Mouse (Mus musculus) limb, embryonic 14.5 days (tissue): ENCODE results near the gene Acsl1. TPM values are rescaled to one million over a fixed set of nuclear protein-coding genes. Genes with fewer than 3 reads are reported as not detected.

Source experiments
- ATAC-seq: fragments of 200-750 bp; cut with Nextera tagmentation; 2 replicates; pipeline ENCODE4 v1.8.0; 2017; ENCODE audit warnings: low read depth, moderate number of reproducible peaks, moderate TSS enrichment; ENCODE audit not compliant: low FRiP score
- DNase-seq: peaks from one replicate; pipeline ENCODE4 v3.0.0-alpha.2; 2015; ENCODE audit warnings: low spot score
- H3K27ac ChIP-seq: fragments of 300-500 bp; sonication (generic); replicated peaks from 2 replicates; pipeline ENCODE4 v1.5.1; 2014; ENCODE audit warnings: low read depth, mild to moderate bottlenecking, low read length, moderate library complexity, mixed read lengths
- H3K27me3 ChIP-seq: fragments of 300-500 bp; sonication (generic); 2 replicates; pipeline ENCODE4 v1.6.1; 2014; ENCODE audit warnings: low read length, mixed read lengths; ENCODE audit not compliant: control insufficient read depth, insufficient read depth
- H3K36me3 ChIP-seq: fragments of 300-500 bp; sonication (generic); 2 replicates; pipeline ENCODE4 v1.6.1; 2014; ENCODE audit warnings: mild to moderate bottlenecking, low read length, moderate library complexity, mixed read lengths; ENCODE audit not compliant: control insufficient read depth, insufficient read depth
- H3K4me1 ChIP-seq: fragments of 300-500 bp; sonication (generic); 2 replicates; pipeline ENCODE4 v1.6.1; 2014; ENCODE audit warnings: antibody characterized with exemption, low read length, mixed read lengths; ENCODE audit not compliant: control insufficient read depth, insufficient read depth
- H3K4me2 ChIP-seq: fragments of 300-500 bp; sonication (generic); replicated peaks from 2 replicates; pipeline ENCODE4 v1.6.1; 2014; ENCODE audit warnings: low read depth, mild to moderate bottlenecking, low read length, moderate library complexity; ENCODE audit not compliant: severe bottlenecking
- H3K4me3 ChIP-seq: fragments of 300-500 bp; sonication (generic); replicated peaks from 2 replicates; pipeline ENCODE4 v1.5.1; 2014; ENCODE audit warnings: low read length
- H3K9ac ChIP-seq: fragments of 300-500 bp; sonication (generic); 2 replicates; pipeline ENCODE4 v1.6.1; 2014; ENCODE audit warnings: mild to moderate bottlenecking, low read depth, low read length, moderate library complexity; ENCODE audit not compliant: severe bottlenecking
- H3K9me3 ChIP-seq: fragments of 300-500 bp; sonication (generic); 2 replicates; pipeline ENCODE4 v1.6.1; 2016; ENCODE audit warnings: low read length; ENCODE audit not compliant: control insufficient read depth
- POLR2A ChIP-seq: fragments of 200-500 bp; IDR thresholded peaks from 2 replicates; pipeline ENCODE4 v1.8.0; 2012; ENCODE audit warnings: inconsistent platforms, mild to moderate bottlenecking, moderate library complexity, borderline replicate concordance; ENCODE audit not compliant: insufficient read depth, insufficient read length; ENCODE audit errors: extremely low read depth
- WGBS: fragments of 180-500 bp; shearing (Covaris S2); extraction: QIAGEN DNeasy Blood & Tissue Kit; methylation state at CpG from one replicate; pipeline ENCODE4 v1.1.7; 2014; 5-methylcytosine and 5-hydroxymethylcytosine counted together
- polyA plus RNA-seq, 2 experiments: library from polyadenylated mRNA; depleted of rRNA in 1 of 2; stranded (reverse) in 1 of 2; unstranded in 1 of 2; fragments of >200 nt; fragmentation: Nextera tagmentation in 1 of 2; extraction: Ambion mirVana in 1 of 2; gene quantifications; 2 replicates each; pipeline versions ENCODE4 v1.2.1 to v1.2.3; 2012 to 2014

The Acsl1 gene
- polyA plus RNA-seq, 2 experiments = 20.7 to 33.9 TPM

DNA sequence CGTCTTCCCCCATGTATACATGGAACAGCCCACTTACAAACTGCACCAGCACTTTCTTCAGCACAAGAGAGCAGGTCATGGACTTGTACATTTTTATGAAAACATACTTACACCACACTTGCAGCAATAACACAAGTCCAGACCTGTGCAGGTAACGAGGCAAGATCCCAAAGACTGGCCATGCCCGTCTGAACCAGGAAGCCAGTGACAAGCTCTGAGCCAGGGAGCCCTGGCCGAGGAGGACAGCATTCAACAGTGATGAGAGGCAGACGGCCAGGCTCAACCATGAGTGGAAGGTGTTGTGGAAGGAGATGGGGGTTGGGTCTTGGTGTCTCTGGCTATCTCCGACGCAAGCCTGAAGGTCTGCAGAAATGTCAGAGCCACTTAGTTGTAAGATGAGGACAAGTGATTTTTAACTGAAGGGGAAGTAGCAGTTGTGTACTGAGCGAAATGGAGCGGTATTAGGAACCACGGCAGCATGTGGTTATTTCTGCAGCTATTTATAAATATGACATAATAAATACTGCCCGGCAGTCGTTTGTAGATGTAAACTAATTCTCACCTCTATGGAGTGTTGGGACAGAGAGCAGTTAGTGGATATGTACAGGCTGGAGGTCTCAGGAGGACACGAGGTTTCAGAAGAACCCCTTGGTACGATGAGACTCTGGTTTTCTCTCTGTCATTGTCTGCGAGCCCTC, 26.6 kb downstream of the Acsl1 start:
- H3K36me3 ChIP-seq = no peaks in the 10 kb centered on the region
- DNase-seq = no peak
- WGBS = 72% methylated on average over 15 of the region's 15 CpGs
- H3K9me3 ChIP-seq = no peaks in the 10 kb centered on the region
- no peak overlapping the region for H3K4me2 ChIP-seq
- H3K4me1 ChIP-seq = peaks cover 5% of the 10 kb centered on the region; the same call in 1 of the 2 replicates
- H3K4me3 ChIP-seq = no peak overlapping the region
- no peak for TF ChIP-seq POLR2A
- ATAC-seq = no peak
- H3K27me3 ChIP-seq = no peaks in the 10 kb centered on the region
- no peak overlapping the region for H3K9ac ChIP-seq
- no peak overlapping the region for H3K27ac ChIP-seq

- Histone ChIP-seq H3K9me3 (no peaks in the 10 kb centered on the region), H3K4me2 (no peak overlapping the region), H3K27ac (no peak overlapping the region), H3K9ac (no peak overlapping the region; the same call in 1 of the 2 replicates), H3K4me1 (peaks cover 5% of the 10 kb centered on the region; the same call in 1 of the 2 replicates), H3K36me3 (no peaks in the 10 kb centered on the region), H3K27me3 (no peaks in the 10 kb centered on the region), H3K4me3 (no peak overlapping the region)
- ATAC-seq (no peak), DNase-seq (no peak)
- 42% methylated on average over 19 of the region's 19 CpGs for WGBS
- TF ChIP-seq POLR2A = no peak
Observed at GRCm38 (mm10) chr8:46499376-46500061, 28.7 kb downstream of the Acsl1 start.

- H3K36me3 ChIP-seq = no peaks in the 10 kb centered on the region
- H3K27ac ChIP-seq = no peak overlapping the region
- peaks cover 5% of the 10 kb centered on the region; the same call in 1 of the 2 replicates for H3K4me1 ChIP-seq
- H3K27me3 ChIP-seq = no peaks in the 10 kb centered on the region
- no peaks in the 10 kb centered on the region for H3K9me3 ChIP-seq
- no peak for DNase-seq
- 36% methylated on average over 19 of the region's 19 CpGs for WGBS
- no peak for ATAC-seq
- H3K4me2 ChIP-seq = peak overlapping the region; percentile 20
- no peak for TF ChIP-seq POLR2A
- peak overlapping the region; percentile 6; the same call in 1 of the 2 replicates for H3K4me3 ChIP-seq
- no peak overlapping the region for H3K9ac ChIP-seq
Observed at GRCm38 (mm10) chr8:46502333-46503071, 31.7 kb downstream of the Acsl1 start.

DNA sequence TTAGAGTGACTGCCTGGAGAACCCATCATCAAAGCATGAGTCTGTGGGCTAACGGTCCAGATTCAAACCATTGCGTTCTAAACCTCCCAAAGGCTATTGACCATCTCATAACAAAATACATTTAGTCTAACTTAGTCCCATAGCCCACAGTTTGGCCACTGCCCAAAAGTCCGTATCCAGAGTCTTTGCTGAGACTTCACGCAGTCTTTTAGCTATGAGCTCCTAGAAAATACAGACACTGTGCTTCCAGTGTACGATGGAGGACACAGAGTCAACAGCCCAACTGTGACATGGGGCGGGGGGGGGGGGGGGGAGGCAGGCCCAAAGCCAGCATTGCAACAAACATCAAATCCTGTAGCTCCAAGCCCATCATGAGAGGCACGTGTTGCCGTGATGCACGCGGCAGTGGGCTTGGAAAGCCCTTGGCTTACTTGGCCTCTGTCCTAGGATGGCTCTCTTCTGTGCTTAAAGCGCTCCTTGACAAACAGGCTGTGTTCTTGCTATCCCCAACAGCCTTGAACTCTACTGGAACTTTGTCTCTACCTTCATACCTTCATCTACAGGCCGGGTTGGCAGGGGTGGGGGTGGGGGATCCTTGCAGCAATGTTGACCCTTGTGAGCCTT, 32.3 kb downstream of the Acsl1 start:
- peaks cover 5% of the 10 kb centered on the region; the same call in 1 of the 2 replicates for H3K4me1 ChIP-seq
- H3K4me2 ChIP-seq = peak overlapping the region; percentile 20
- 84% methylated on average over 11 of the region's 12 CpGs for WGBS
- no peaks in the 10 kb centered on the region for H3K36me3 ChIP-seq
- ATAC-seq (no peak), DNase-seq (no peak)
- no peak overlapping the region for H3K27ac ChIP-seq
- H3K9ac ChIP-seq = no peak overlapping the region
- no peaks in the 10 kb centered on the region for H3K27me3 ChIP-seq
- H3K4me3 ChIP-seq = peak overlapping the region; percentile 6; the same call in 1 of the 2 replicates
- TF ChIP-seq POLR2A = no peak
- H3K9me3 ChIP-seq = no peaks in the 10 kb centered on the region

DNA sequence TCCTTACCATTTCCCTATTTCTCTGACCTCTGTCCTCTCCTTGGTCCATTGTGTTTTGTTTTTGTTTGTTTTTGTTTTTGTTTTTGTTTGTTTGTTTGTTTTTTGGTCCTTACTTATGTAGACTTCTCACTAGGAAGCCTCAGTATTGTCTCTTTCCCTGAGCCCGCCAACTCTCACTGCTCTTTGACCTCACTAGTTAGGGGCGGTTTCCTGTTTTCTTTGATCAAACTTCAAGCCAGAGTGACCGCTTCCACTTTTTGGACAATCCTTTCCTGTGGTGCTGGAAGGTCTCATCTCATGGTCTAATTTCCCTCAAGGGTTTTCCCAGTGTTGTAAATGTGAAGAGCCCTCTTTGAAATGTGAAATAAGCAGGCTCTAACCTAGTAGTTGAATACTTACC, 33.4 kb downstream of the Acsl1 start:
- Histone ChIP-seq H3K27ac (no peak overlapping the region), H3K4me3 (no peak overlapping the region), H3K9ac (no peak overlapping the region), H3K27me3 (no peaks in the 10 kb centered on the region), H3K36me3 (no peaks in the 10 kb centered on the region), H3K4me1 (peaks cover 5% of the 10 kb centered on the region; the same call in 1 of the 2 replicates), H3K9me3 (no peaks in the 10 kb centered on the region), H3K4me2 (no peak overlapping the region)
- no peak for ATAC-seq
- no peak for TF ChIP-seq POLR2A
- 66% methylated on average over 3 of the region's 3 CpGs for WGBS
- DNase-seq = no peak
